Mouse (Mus musculus): ENCODE measurements around the gene Dnah12. TPM values are rescaled to one million over a fixed set of nuclear protein-coding genes. Genes with fewer than 3 reads are reported as not detected.

The Dnah12 gene
- polyA plus RNA-seq, 2 experiments = 0.14 to 0.15 TPM

DNA sequence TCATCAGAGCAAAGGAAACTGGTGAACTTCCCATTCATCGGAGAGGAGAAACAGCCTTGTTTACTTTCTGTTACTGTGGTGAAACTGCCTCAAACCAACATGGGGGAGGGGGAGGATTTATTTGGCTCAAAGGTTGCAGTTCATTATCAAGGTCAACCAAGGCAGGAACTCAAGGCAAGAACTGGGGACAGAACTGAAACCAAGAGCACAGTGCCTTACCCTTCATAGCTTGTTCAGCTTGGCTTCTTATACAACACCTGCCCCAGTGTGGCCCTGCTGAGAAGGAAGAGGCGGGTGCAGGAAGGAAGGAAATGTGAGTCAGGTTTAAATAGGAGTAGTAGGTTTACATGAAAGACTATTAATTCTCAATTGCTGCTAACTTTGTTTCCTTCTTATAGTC lies 165.3 kb downstream of the Dnah12 start:
- Histone ChIP-seq H3K4me1 (ENCODE audit: control insufficient read depth, insufficient read depth, low read length) (no peaks in the 10 kb centered on the region), H3K27ac (replicated peaks; ENCODE audit: low read depth, low read length) (no peak overlapping the region), H3K27me3 (ENCODE audit: control insufficient read depth, insufficient read depth, low read length) (no peaks in the 10 kb centered on the region), H3K9me3 (ENCODE audit: control insufficient read depth, low read length) (no peaks in the 10 kb centered on the region), H3K36me3 (ENCODE audit: control insufficient read depth, insufficient read depth, low read length) (no peaks in the 10 kb centered on the region), H3K9ac (ENCODE audit: low read depth, low read length, severe bottlenecking) (no peak overlapping the region), H3K4me3 (replicated peaks; ENCODE audit: low read length) (no peak overlapping the region), H3K4me2 (replicated peaks; ENCODE audit: low read depth, low read length, severe bottlenecking) (no peak overlapping the region)
- TF ChIP-seq POLR2A (IDR thresholded peaks at IDR 0.05; ENCODE audit: borderline replicate concordance, extremely low read depth, insufficient read depth, insufficient read length) = no peak
- ATAC-seq (ENCODE audit: low FRiP score, low read depth) = no peak
- no peak for DNase-seq (ENCODE audit: low spot score)
- WGBS = 74% methylated on average over 2 of the region's 2 CpGs

DNA sequence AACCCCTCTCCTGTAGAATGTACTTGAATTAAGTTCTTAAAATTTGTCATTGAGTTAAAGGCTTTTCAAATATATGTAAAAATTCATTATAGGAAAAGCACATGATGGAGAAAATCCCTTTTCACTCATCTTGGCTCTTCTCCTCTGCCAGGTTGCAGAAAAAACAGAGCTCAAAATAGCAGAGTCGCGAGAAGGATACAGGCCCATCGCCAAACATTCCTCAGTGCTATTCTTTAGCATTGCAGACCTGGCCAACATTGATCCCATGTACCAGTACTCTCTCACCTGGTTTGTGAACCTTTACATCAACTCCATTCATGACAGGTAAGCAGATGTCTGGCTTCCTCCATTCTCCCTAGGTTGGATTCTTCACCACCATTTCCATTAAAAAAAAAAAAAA lies 165.9 kb downstream of the Dnah12 start:
- ATAC-seq (ENCODE audit: low FRiP score, low read depth) = no peak
- Histone ChIP-seq H3K4me1 (ENCODE audit: control insufficient read depth, insufficient read depth, low read length) (no peaks in the 10 kb centered on the region), H3K9me3 (ENCODE audit: control insufficient read depth, low read length) (no peaks in the 10 kb centered on the region), H3K36me3 (ENCODE audit: control insufficient read depth, insufficient read depth, low read length) (no peaks in the 10 kb centered on the region), H3K27me3 (ENCODE audit: control insufficient read depth, insufficient read depth, low read length) (no peaks in the 10 kb centered on the region), H3K4me3 (replicated peaks; ENCODE audit: low read length) (no peak overlapping the region), H3K9ac (ENCODE audit: low read depth, low read length, severe bottlenecking) (no peak overlapping the region), H3K4me2 (replicated peaks; ENCODE audit: low read depth, low read length, severe bottlenecking) (no peak overlapping the region), H3K27ac (replicated peaks; ENCODE audit: low read depth, low read length) (no peak overlapping the region)
- no peak for TF ChIP-seq POLR2A (IDR thresholded peaks at IDR 0.05; ENCODE audit: borderline replicate concordance, extremely low read depth, insufficient read depth, insufficient read length)
- no peak for DNase-seq (ENCODE audit: low spot score)
- WGBS = 79% methylated on average over 3 of the region's 3 CpGs

DNA sequence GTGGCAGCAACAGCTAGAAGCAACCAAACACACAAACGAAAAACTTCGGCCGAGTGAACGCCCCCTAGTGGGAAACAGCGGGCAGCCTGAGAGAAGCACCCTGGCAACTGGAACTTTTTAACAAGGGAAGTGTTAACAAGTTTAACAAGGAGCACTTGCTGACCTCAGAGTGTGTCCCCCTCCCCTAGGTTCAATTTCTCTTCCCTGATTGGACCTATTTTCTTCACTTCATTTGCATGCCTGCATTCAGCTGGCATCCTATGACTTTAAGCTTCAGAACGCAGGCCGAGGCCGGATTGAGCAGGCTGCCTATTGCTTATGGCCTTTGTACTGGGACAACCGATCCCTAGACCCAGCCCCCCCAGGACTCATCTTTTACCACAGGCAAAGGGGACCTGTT lies 174.3 kb downstream of the Dnah12 start:
- H3K4me2 ChIP-seq (replicated peaks; ENCODE audit: low read depth, low read length, severe bottlenecking) = no peak overlapping the region
- TF ChIP-seq POLR2A (IDR thresholded peaks at IDR 0.05; ENCODE audit: borderline replicate concordance, extremely low read depth, insufficient read depth, insufficient read length) = no peak
- 65% methylated on average over 9 of the region's 9 CpGs for WGBS
- H3K36me3 ChIP-seq (ENCODE audit: control insufficient read depth, insufficient read depth, low read length) = no peaks in the 10 kb centered on the region
- DNase-seq (ENCODE audit: low spot score) = no peak
- peaks cover 3% of the 10 kb centered on the region; the same call in 1 of the 2 replicates for H3K4me1 ChIP-seq (ENCODE audit: control insufficient read depth, insufficient read depth, low read length)
- H3K4me3 ChIP-seq (replicated peaks; ENCODE audit: low read length) = no peak overlapping the region
- no peaks in the 10 kb centered on the region for H3K27me3 ChIP-seq (ENCODE audit: control insufficient read depth, insufficient read depth, low read length)
- no peaks in the 10 kb centered on the region for H3K9me3 ChIP-seq (ENCODE audit: control insufficient read depth, low read length)
- H3K9ac ChIP-seq (ENCODE audit: low read depth, low read length, severe bottlenecking) = no peak overlapping the region
- ATAC-seq (ENCODE audit: low FRiP score, low read depth) = no peak
- H3K27ac ChIP-seq (replicated peaks; ENCODE audit: low read depth, low read length) = no peak overlapping the region

DNA sequence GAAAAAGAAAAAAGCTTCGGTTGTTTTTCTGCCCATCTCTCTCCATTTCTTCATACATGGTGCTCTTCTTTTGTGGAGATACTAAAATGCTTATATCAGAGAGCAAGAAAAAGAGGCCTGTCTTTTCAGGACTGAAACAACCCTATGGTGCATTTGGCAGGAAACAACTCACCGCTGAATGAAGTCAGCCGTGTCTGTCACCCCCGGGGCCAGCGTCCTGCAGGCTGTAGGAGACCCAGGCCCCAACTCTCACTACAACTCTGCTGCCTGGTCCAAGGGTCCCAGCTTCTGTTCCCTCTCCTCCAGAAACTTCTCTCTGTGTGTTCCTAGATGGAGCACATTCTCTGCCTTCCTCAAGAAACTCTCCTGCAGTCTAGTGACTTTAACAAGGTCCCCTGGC lies 175.2 kb downstream of the Dnah12 start:
- ATAC-seq (ENCODE audit: low FRiP score, low read depth) (no peak), DNase-seq (ENCODE audit: low spot score) (no peak)
- no peak overlapping the region for H3K4me2 ChIP-seq (replicated peaks; ENCODE audit: low read depth, low read length, severe bottlenecking)
- no peaks in the 10 kb centered on the region for H3K36me3 ChIP-seq (ENCODE audit: control insufficient read depth, insufficient read depth, low read length)
- no peak overlapping the region for H3K9ac ChIP-seq (ENCODE audit: low read depth, low read length, severe bottlenecking)
- TF ChIP-seq POLR2A (IDR thresholded peaks at IDR 0.05; ENCODE audit: borderline replicate concordance, extremely low read depth, insufficient read depth, insufficient read length) = no peak
- no peaks in the 10 kb centered on the region for H3K27me3 ChIP-seq (ENCODE audit: control insufficient read depth, insufficient read depth, low read length)
- no peak overlapping the region for H3K27ac ChIP-seq (replicated peaks; ENCODE audit: low read depth, low read length)
- H3K4me1 ChIP-seq (ENCODE audit: control insufficient read depth, insufficient read depth, low read length) = peaks cover 3% of the 10 kb centered on the region; the same call in 1 of the 2 replicates
- no peak overlapping the region for H3K4me3 ChIP-seq (replicated peaks; ENCODE audit: low read length)
- WGBS = 88% methylated on average over 5 of the region's 5 CpGs
- H3K9me3 ChIP-seq (ENCODE audit: control insufficient read depth, low read length) = no peaks in the 10 kb centered on the region

DNA sequence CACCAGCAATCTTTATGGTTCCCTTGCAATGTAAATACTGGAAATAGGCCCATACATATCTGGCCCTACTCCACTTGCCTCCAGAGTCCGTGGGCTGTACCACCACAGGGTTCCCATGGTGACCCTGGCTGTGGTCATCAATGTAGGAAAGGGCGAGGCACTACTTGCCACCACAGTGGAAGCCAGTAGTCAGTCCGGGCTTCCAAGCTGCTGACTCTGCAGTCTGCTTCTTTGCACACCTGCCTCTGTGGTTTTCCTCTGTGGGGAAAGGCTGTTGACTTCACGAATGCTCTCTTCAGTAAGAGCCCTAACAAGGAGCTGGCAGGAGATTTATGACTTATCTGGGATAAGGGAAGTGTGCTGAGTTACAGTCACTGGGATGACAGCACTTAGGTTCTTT lies 185.7 kb downstream of the Dnah12 start:
- Histone ChIP-seq H3K9me3 (ENCODE audit: control insufficient read depth, low read length) (no peaks in the 10 kb centered on the region), H3K9ac (ENCODE audit: low read depth, low read length, severe bottlenecking) (no peak overlapping the region), H3K4me3 (replicated peaks; ENCODE audit: low read length) (no peak overlapping the region), H3K4me1 (ENCODE audit: control insufficient read depth, insufficient read depth, low read length) (no peaks in the 10 kb centered on the region), H3K36me3 (ENCODE audit: control insufficient read depth, insufficient read depth, low read length) (no peaks in the 10 kb centered on the region), H3K4me2 (replicated peaks; ENCODE audit: low read depth, low read length, severe bottlenecking) (no peak overlapping the region), H3K27me3 (ENCODE audit: control insufficient read depth, insufficient read depth, low read length) (no peaks in the 10 kb centered on the region), H3K27ac (replicated peaks; ENCODE audit: low read depth, low read length) (no peak overlapping the region)
- 64% methylated on average over 4 of the region's 4 CpGs for WGBS
- TF ChIP-seq POLR2A (IDR thresholded peaks at IDR 0.05; ENCODE audit: borderline replicate concordance, extremely low read depth, insufficient read depth, insufficient read length) = no peak
- ATAC-seq (ENCODE audit: low FRiP score, low read depth) (no peak), DNase-seq (ENCODE audit: low spot score) (no peak)

DNA sequence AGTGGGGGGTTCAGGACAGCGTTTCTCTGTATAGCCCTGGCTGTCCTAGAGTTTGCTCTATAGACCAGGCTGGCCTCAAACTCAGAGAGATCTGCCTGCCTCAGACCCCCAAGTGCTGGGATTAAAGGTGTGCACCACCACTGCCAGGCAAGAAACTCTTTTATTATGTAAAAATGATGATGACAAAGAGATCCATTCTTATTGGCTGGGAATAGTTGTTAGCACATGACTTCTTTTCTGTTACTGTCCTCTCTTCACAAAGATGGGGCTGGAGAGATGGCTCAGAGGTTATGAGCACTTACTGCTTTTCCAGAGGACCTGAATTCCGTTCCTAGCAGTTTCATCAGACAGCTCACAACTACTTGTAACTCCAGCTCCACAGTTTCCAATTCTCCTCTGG lies 186.9 kb downstream of the Dnah12 start:
- Histone ChIP-seq H3K36me3 (ENCODE audit: control insufficient read depth, insufficient read depth, low read length) (no peaks in the 10 kb centered on the region), H3K9ac (ENCODE audit: low read depth, low read length, severe bottlenecking) (no peak overlapping the region), H3K4me3 (replicated peaks; ENCODE audit: low read length) (no peak overlapping the region), H3K27ac (replicated peaks; ENCODE audit: low read depth, low read length) (no peak overlapping the region), H3K4me1 (ENCODE audit: control insufficient read depth, insufficient read depth, low read length) (no peaks in the 10 kb centered on the region), H3K4me2 (replicated peaks; ENCODE audit: low read depth, low read length, severe bottlenecking) (no peak overlapping the region), H3K27me3 (ENCODE audit: control insufficient read depth, insufficient read depth, low read length) (no peaks in the 10 kb centered on the region), H3K9me3 (ENCODE audit: control insufficient read depth, low read length) (no peaks in the 10 kb centered on the region)
- WGBS = 64% methylated on average over 2 of the region's 2 CpGs
- ATAC-seq (ENCODE audit: low FRiP score, low read depth) (no peak), DNase-seq (ENCODE audit: low spot score) (no peak)
- TF ChIP-seq POLR2A (IDR thresholded peaks at IDR 0.05; ENCODE audit: borderline replicate concordance, extremely low read depth, insufficient read depth, insufficient read length) = no peak

Measured in limb, embryonic 14.5 days (tissue).